Mouse (Mus musculus) intestine, postnatal 0 days (tissue): ENCODE measurements at regions not wholly inside any gene's neighbourhood (a gene's known extent, or its start where the extent isn't known, plus 50 kb on each side); places are given as distances from the start of the nearest gene placed in this dataset.

Source experiments
- ATAC-seq: fragments of 200-750 bp; cut with Nextera tagmentation; 2 replicates; pipeline ENCODE4 v1.8.0; 2017; ENCODE audit warnings: mild to moderate bottlenecking, moderate TSS enrichment, moderate library complexity
- H3K27ac ChIP-seq: fragments of 300-500 bp; sonication (generic); 2 replicates; pipeline ENCODE4 v1.5.1; 2014; ENCODE audit warnings: mild to moderate bottlenecking, low read depth, low read length, moderate library complexity
- H3K27me3 ChIP-seq: fragments of 300-500 bp; sonication (generic); replicated peaks from 2 replicates; pipeline ENCODE4 v1.6.1; 2014; ENCODE audit warnings: low read length, mixed read lengths; ENCODE audit not compliant: control insufficient read depth, insufficient read depth
- H3K36me3 ChIP-seq: fragments of 300-500 bp; sonication (generic); 2 replicates; pipeline ENCODE4 v1.6.1; 2014; ENCODE audit warnings: mild to moderate bottlenecking, moderate library complexity; ENCODE audit not compliant: control insufficient read depth, insufficient read depth
- H3K4me1 ChIP-seq: fragments of 300-500 bp; sonication (generic); replicated peaks from 2 replicates; pipeline ENCODE4 v1.6.1; 2014; ENCODE audit warnings: antibody characterized with exemption, low read length, mixed read lengths; ENCODE audit not compliant: control insufficient read depth, insufficient read depth
- H3K4me2 ChIP-seq: fragments of 300-500 bp; sonication (generic); replicated peaks from 2 replicates; pipeline ENCODE4 v1.6.1; 2014; ENCODE audit warnings: low read depth, mild to moderate bottlenecking, moderate library complexity
- H3K4me3 ChIP-seq: fragments of 300-500 bp; sonication (generic); 2 replicates; pipeline ENCODE4 v1.5.1; 2014; ENCODE audit warnings: low read depth, low read length
- H3K9ac ChIP-seq: fragments of 300-500 bp; sonication (generic); 2 replicates; pipeline ENCODE4 v1.6.1; 2014; ENCODE audit warnings: mild to moderate bottlenecking, low read depth, low read length
- H3K9me3 ChIP-seq: fragments of 300-500 bp; sonication (generic); 2 replicates; pipeline ENCODE4 v1.6.1; 2016; ENCODE audit warnings: mixed run types; ENCODE audit not compliant: control insufficient read depth
- CTCF ChIP-seq: sonication (generic); IDR thresholded peaks from 2 replicates; pipeline ENCODE4 v1.5.1; 2016; ENCODE audit warnings: low read depth, mild to moderate bottlenecking, control low read depth, antibody characterized with exemption, moderate library complexity
- WGBS: fragments of 180-500 bp; shearing (Covaris S2); extraction: QIAGEN DNeasy Blood & Tissue Kit; methylation state at CpG from one replicate; pipeline ENCODE4 v1.1.7; 2014; 5-methylcytosine and 5-hydroxymethylcytosine counted together

GRCm38 (mm10) chr16:86355036-86355435 lies 453.4 kb upstream of the Adamts5 start:
- no peaks in the 10 kb centered on the region for H3K4me1 ChIP-seq
- H3K4me3 ChIP-seq, result no peak overlapping the region
- 67% methylated on average over 2 of the region's 2 CpGs for WGBS
- no peak overlapping the region for H3K9ac ChIP-seq
- no peaks in the 10 kb centered on the region for H3K27me3 ChIP-seq
- H3K36me3 ChIP-seq, result no peaks in the 10 kb centered on the region
- no peak overlapping the region for H3K4me2 ChIP-seq
- TF ChIP-seq CTCF, result no peak
- no peak overlapping the region for H3K27ac ChIP-seq
- H3K9me3 ChIP-seq, result no peaks in the 10 kb centered on the region
- no peak for ATAC-seq

- Histone ChIP-seq H3K27me3 (no peaks in the 10 kb centered on the region), H3K4me2 (no peak overlapping the region), H3K4me3 (no peak overlapping the region), H3K27ac (no peak overlapping the region), H3K9ac (no peak overlapping the region), H3K36me3 (no peaks in the 10 kb centered on the region), H3K9me3 (no peaks in the 10 kb centered on the region), H3K4me1 (no peaks in the 10 kb centered on the region)
- no peak for ATAC-seq
- TF ChIP-seq CTCF, result no peak
- WGBS, result 84% methylated on average over 5 of the region's 5 CpGs
Observed at GRCm38 (mm10) chr16:86347753-86348152, 446.1 kb upstream of the Adamts5 start.

- Histone ChIP-seq H3K27me3 (no peaks in the 10 kb centered on the region), H3K9ac (no peak overlapping the region), H3K4me3 (no peak overlapping the region), H3K36me3 (no peaks in the 10 kb centered on the region), H3K9me3 (no peaks in the 10 kb centered on the region), H3K4me2 (no peak overlapping the region), H3K4me1 (no peaks in the 10 kb centered on the region), H3K27ac (no peak overlapping the region)
- 56% methylated on average over 3 of the region's 3 CpGs for WGBS
- no peak for TF ChIP-seq CTCF
- ATAC-seq, result no peak
Observed at GRCm38 (mm10) chr16:86346916-86347315, 445.3 kb upstream of the Adamts5 start.

DNA sequence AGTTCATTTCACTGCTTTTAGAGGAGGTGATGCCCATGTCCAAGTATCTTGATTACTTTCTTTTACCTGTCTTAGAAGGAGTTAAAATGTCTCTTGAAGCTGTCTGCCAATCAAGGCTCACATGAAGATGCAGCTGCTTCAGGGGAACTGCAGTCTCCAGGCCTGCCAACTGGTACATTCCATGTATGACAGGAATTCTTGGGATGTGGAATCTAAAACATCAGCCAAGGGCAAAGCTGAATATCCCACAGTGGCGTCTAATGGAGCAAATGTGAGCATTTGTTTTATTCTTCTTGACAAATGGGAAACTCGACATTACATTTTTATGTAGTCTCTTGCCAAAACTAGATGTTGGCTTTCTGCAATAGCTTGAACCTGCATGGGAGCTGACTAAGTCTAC lies 438.7 kb upstream of the Adamts5 start:
- Histone ChIP-seq H3K4me3 (no peak overlapping the region), H3K4me1 (no peaks in the 10 kb centered on the region), H3K27ac (no peak overlapping the region), H3K9ac (no peak overlapping the region), H3K27me3 (no peaks in the 10 kb centered on the region), H3K36me3 (no peaks in the 10 kb centered on the region), H3K9me3 (no peaks in the 10 kb centered on the region), H3K4me2 (no peak overlapping the region)
- 75% methylated on average over 2 of the region's 2 CpGs for WGBS
- TF ChIP-seq CTCF, result no peak
- ATAC-seq, result no peak

DNA sequence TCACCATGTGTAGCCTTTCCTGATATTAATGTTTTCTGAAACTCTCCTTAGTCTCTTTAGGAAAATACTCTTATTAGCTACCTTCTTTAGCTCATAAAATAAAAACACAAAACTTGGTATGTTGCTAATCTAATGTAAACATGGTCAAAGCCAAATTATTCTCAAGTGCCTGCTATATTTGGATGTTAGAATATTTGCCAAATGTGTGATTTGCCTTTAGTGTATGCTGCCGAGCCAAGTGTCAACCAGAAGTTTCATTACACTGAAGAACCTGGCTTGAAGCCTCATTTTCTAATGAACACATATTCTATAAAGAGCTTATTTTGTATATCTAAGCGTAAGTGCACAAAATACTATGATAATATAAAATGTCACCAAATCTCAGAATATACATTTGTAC lies 423.8 kb upstream of the Adamts5 start:
- no peaks in the 10 kb centered on the region for H3K27me3 ChIP-seq
- no peaks in the 10 kb centered on the region for H3K36me3 ChIP-seq
- H3K9ac ChIP-seq, result no peak overlapping the region
- H3K4me1 ChIP-seq, result no peaks in the 10 kb centered on the region
- TF ChIP-seq CTCF, result no peak
- no peak overlapping the region for H3K4me3 ChIP-seq
- 57% methylated on average over 2 of the region's 2 CpGs for WGBS
- no peak overlapping the region for H3K27ac ChIP-seq
- no peaks in the 10 kb centered on the region for H3K9me3 ChIP-seq
- ATAC-seq, result no peak
- no peak overlapping the region for H3K4me2 ChIP-seq

GRCm38 (mm10) chr16:86318898-86319297 lies 417.3 kb upstream of the Adamts5 start:
- Histone ChIP-seq H3K9ac (no peak overlapping the region), H3K27me3 (no peaks in the 10 kb centered on the region), H3K36me3 (no peaks in the 10 kb centered on the region), H3K27ac (no peak overlapping the region), H3K4me2 (no peak overlapping the region), H3K4me3 (no peak overlapping the region), H3K9me3 (no peaks in the 10 kb centered on the region), H3K4me1 (no peaks in the 10 kb centered on the region)
- WGBS, result 30% methylated on average over 2 of the region's 2 CpGs
- no peak for TF ChIP-seq CTCF
- ATAC-seq, result peak; percentile 45; the same call in 1 of the 2 replicates

- Histone ChIP-seq H3K36me3 (no peaks in the 10 kb centered on the region), H3K27me3 (no peaks in the 10 kb centered on the region), H3K27ac (no peak overlapping the region), H3K4me2 (no peak overlapping the region), H3K4me3 (no peak overlapping the region), H3K9ac (no peak overlapping the region), H3K9me3 (no peaks in the 10 kb centered on the region), H3K4me1 (no peaks in the 10 kb centered on the region)
- WGBS, result 49% methylated on average over 2 of the region's 2 CpGs
- TF ChIP-seq CTCF, result no peak
- ATAC-seq, result no peak
Observed at GRCm38 (mm10) chr16:86309696-86310095, 408.1 kb upstream of the Adamts5 start.
